Mouse (Mus musculus) limb, embryonic 14.5 days (tissue): ENCODE measurements at regions not wholly inside any gene's neighbourhood (a gene's known extent, or its start where the extent isn't known, plus 50 kb on each side); places are given as distances from the start of the nearest gene placed in this dataset.

Experiments used
- ATAC-seq: fragments of 200-750 bp; cut with Nextera tagmentation; 2 replicates; pipeline ENCODE4 v1.8.0; 2017; ENCODE audit warnings: low read depth, moderate number of reproducible peaks, moderate TSS enrichment; ENCODE audit not compliant: low FRiP score
- DNase-seq: peaks from one replicate; pipeline ENCODE4 v3.0.0-alpha.2; 2015; ENCODE audit warnings: low spot score
- H3K27ac ChIP-seq: fragments of 300-500 bp; sonication (generic); replicated peaks from 2 replicates; pipeline ENCODE4 v1.5.1; 2014; ENCODE audit warnings: low read depth, mild to moderate bottlenecking, low read length, moderate library complexity, mixed read lengths
- H3K27me3 ChIP-seq: fragments of 300-500 bp; sonication (generic); 2 replicates; pipeline ENCODE4 v1.6.1; 2014; ENCODE audit warnings: low read length, mixed read lengths; ENCODE audit not compliant: control insufficient read depth, insufficient read depth
- H3K36me3 ChIP-seq: fragments of 300-500 bp; sonication (generic); 2 replicates; pipeline ENCODE4 v1.6.1; 2014; ENCODE audit warnings: mild to moderate bottlenecking, low read length, moderate library complexity, mixed read lengths; ENCODE audit not compliant: control insufficient read depth, insufficient read depth
- H3K4me1 ChIP-seq: fragments of 300-500 bp; sonication (generic); 2 replicates; pipeline ENCODE4 v1.6.1; 2014; ENCODE audit warnings: antibody characterized with exemption, low read length, mixed read lengths; ENCODE audit not compliant: control insufficient read depth, insufficient read depth
- H3K4me2 ChIP-seq: fragments of 300-500 bp; sonication (generic); replicated peaks from 2 replicates; pipeline ENCODE4 v1.6.1; 2014; ENCODE audit warnings: low read depth, mild to moderate bottlenecking, low read length, moderate library complexity; ENCODE audit not compliant: severe bottlenecking
- H3K4me3 ChIP-seq: fragments of 300-500 bp; sonication (generic); replicated peaks from 2 replicates; pipeline ENCODE4 v1.5.1; 2014; ENCODE audit warnings: low read length
- H3K9ac ChIP-seq: fragments of 300-500 bp; sonication (generic); 2 replicates; pipeline ENCODE4 v1.6.1; 2014; ENCODE audit warnings: mild to moderate bottlenecking, low read depth, low read length, moderate library complexity; ENCODE audit not compliant: severe bottlenecking
- H3K9me3 ChIP-seq: fragments of 300-500 bp; sonication (generic); 2 replicates; pipeline ENCODE4 v1.6.1; 2016; ENCODE audit warnings: low read length; ENCODE audit not compliant: control insufficient read depth
- POLR2A ChIP-seq: fragments of 200-500 bp; IDR thresholded peaks from 2 replicates; pipeline ENCODE4 v1.8.0; 2012; ENCODE audit warnings: inconsistent platforms, mild to moderate bottlenecking, moderate library complexity, borderline replicate concordance; ENCODE audit not compliant: insufficient read depth, insufficient read length; ENCODE audit errors: extremely low read depth
- WGBS: fragments of 180-500 bp; shearing (Covaris S2); extraction: QIAGEN DNeasy Blood & Tissue Kit; methylation state at CpG from one replicate; pipeline ENCODE4 v1.1.7; 2014; 5-methylcytosine and 5-hydroxymethylcytosine counted together

DNA sequence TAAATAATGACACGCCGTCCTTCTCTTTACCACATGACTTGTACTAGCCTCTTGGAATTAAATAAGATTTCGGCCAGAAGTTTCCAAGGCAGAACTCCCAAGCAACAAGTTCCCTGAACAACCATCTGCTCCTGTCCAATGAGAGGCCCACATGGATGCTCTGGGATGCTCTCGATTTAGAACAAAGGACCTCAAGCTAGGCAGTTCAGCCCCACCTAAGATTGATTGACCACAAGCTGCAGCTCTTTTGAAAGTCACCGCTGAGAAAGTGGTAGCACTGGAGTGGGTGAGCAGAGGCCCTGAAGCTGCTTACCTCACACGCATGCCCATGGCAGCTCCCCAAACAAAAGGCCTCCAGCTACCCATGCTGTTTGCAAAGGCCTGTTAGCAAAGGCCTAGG lies 73.1 kb upstream of the Eomes start:
- DNase-seq, result no peak
- Histone ChIP-seq H3K9ac (no peak overlapping the region), H3K9me3 (no peaks in the 10 kb centered on the region), H3K4me2 (no peak overlapping the region), H3K36me3 (no peaks in the 10 kb centered on the region), H3K4me1 (no peaks in the 10 kb centered on the region), H3K27ac (no peak overlapping the region), H3K27me3 (no peaks in the 10 kb centered on the region), H3K4me3 (no peak overlapping the region)
- TF ChIP-seq POLR2A, result no peak
- 54% methylated on average over 6 of the region's 6 CpGs for WGBS
- no peak for ATAC-seq

DNA sequence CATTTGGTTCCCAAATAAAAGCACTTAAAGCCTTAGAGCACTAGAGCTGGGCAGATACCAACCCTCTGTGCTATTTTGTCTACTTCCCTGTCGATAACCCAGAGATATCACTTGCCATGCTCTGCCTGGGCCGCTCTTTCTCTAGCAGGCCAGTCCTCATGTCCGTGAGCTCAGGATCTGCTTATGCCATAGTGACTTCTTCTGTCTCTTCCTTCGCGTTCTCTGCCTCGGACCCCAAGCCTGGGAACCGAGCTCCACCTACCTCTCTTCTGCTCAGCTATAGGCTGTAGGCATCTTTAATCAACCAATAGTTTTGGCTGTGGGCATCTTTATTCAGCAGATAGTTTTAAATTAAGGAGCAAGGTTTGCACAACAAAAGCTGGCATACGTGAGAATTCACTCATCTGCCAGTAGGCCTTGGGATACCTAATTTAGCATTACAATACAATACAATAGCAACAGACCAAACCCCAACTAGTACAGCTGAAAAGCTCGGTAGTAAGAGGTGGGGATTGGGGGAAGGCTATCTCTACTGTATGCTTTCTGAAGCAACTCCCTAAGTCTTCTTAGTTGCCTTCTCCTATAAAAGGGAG lies 72.0 kb upstream of the Eomes start:
- H3K27me3 ChIP-seq, result no peaks in the 10 kb centered on the region
- no peak for TF ChIP-seq POLR2A
- H3K4me3 ChIP-seq, result no peak overlapping the region
- no peak overlapping the region for H3K27ac ChIP-seq
- H3K9me3 ChIP-seq, result no peaks in the 10 kb centered on the region
- no peaks in the 10 kb centered on the region for H3K36me3 ChIP-seq
- no peaks in the 10 kb centered on the region for H3K4me1 ChIP-seq
- ATAC-seq, result no peak
- DNase-seq, result no peak
- WGBS, result 64% methylated on average over 9 of the region's 9 CpGs
- no peak overlapping the region for H3K9ac ChIP-seq
- H3K4me2 ChIP-seq, result no peak overlapping the region

DNA sequence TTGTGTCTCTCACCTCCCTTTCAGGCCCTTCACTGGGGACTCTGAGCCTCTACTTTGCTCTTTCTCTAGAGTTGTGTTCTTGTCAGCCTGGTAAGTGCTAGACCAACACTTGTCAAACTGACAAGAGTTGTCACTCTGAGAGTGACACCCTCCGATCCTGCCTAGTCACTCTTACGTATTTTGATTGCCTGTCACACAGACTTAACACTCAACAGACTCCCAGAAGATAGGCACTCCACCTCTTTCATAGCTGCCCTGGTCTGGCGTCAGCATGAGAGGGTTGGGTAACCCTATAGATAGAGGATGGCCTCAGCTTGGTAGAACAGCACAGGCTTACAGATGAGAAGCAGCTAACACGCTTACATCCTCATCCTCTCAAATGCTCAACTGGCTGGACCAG lies 62.0 kb upstream of the Eomes start:
- no peaks in the 10 kb centered on the region for H3K27me3 ChIP-seq
- H3K4me2 ChIP-seq, result no peak overlapping the region
- no peaks in the 10 kb centered on the region for H3K4me1 ChIP-seq
- no peak overlapping the region for H3K27ac ChIP-seq
- 83% methylated on average over 4 of the region's 4 CpGs for WGBS
- H3K4me3 ChIP-seq, result no peak overlapping the region
- no peaks in the 10 kb centered on the region for H3K36me3 ChIP-seq
- DNase-seq (no peak), ATAC-seq (no peak)
- TF ChIP-seq POLR2A, result no peak
- no peaks in the 10 kb centered on the region for H3K9me3 ChIP-seq
- no peak overlapping the region for H3K9ac ChIP-seq

DNA sequence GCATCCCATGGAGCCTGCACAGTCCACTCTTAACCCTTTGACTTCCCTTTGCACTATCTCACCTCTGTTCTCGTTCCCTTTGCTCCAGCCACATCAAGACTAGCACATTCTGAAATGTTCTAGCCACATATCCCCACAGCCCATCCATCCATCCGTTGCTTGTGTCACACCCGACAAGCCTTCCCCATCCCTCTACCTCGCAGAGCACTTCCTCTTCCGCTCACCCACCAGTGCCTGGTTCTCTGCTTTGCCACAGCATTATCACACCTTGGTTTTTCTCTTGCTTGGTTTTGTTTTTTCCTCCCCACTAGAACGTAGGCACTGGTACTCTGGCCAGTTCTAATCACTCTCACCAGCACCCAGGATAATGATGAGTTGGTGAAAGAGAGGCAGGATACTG lies 61.5 kb upstream of the Eomes start:
- Histone ChIP-seq H3K4me3 (no peak overlapping the region), H3K4me1 (no peaks in the 10 kb centered on the region), H3K27ac (no peak overlapping the region), H3K4me2 (no peak overlapping the region), H3K27me3 (no peaks in the 10 kb centered on the region), H3K9ac (no peak overlapping the region), H3K36me3 (no peaks in the 10 kb centered on the region), H3K9me3 (no peaks in the 10 kb centered on the region)
- DNase-seq, result no peak
- 85% methylated on average over 6 of the region's 6 CpGs for WGBS
- no peak for TF ChIP-seq POLR2A
- no peak for ATAC-seq

DNA sequence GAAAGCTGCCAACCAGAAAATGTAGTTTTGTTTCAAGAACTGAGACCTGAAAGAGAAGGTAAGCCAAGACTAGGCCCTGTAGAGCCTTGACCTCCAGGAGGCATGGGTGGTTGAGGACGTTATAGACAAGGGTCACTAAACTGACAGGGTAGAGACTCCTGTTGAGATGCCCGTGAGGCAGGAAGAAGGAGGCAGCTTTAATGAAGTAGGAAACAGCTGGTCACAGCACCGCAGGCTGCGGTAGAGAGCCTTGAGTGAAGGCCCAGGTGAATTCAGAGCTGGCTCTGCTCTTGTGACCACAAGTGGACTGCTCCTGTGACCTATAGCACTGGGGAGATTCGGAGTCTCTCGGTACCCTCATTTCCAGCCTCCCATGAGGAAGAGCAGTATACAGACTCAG lies 53.7 kb upstream of the Eomes start:
- Histone ChIP-seq H3K9me3 (no peaks in the 10 kb centered on the region), H3K4me1 (no peaks in the 10 kb centered on the region), H3K27me3 (no peaks in the 10 kb centered on the region), H3K9ac (no peak overlapping the region), H3K4me3 (no peak overlapping the region), H3K27ac (no peak overlapping the region), H3K4me2 (no peak overlapping the region), H3K36me3 (no peaks in the 10 kb centered on the region)
- no peak for TF ChIP-seq POLR2A
- DNase-seq (no peak), ATAC-seq (no peak)
- 74% methylated on average over 6 of the region's 6 CpGs for WGBS
